Mouse (Mus musculus) E14TG2a.4 (cell line): ENCODE results near the gene Fgf18.
A peak's percentile ranks its signal among the peaks of the same experiment; 100 is the strongest.

ENCODE experiments used
- H3K27me3 ChIP-seq: 2 replicates; pipeline ENCODE4 v1.6.1; 2014; ENCODE audit warnings: low read length, control low read depth; ENCODE audit not compliant: insufficient read depth
- H3K36me3 ChIP-seq: 2 replicates; pipeline ENCODE4 v1.6.1; 2014; ENCODE audit warnings: low read length, control low read depth; ENCODE audit not compliant: insufficient read depth
- H3K4me1 ChIP-seq: replicated peaks from 2 replicates; pipeline ENCODE4 v1.6.1; 2014; ENCODE audit warnings: low read depth, low read length, control low read depth
- H3K4me3 ChIP-seq: replicated peaks from 2 replicates; pipeline ENCODE4 v1.5.1; 2014; ENCODE audit warnings: mild to moderate bottlenecking, low read length
- H3K9me3 ChIP-seq: 2 replicates; pipeline ENCODE4 v1.6.1; 2014; ENCODE audit warnings: low read length, control low read depth
- CTCF ChIP-seq: conservative IDR thresholded peaks from 2 replicates; pipeline ENCODE4 v1.5.1; 2014; ENCODE audit warnings: low read length
- NANOG ChIP-seq: IDR thresholded peaks from 2 replicates; pipeline ENCODE4 v1.6.1; 2014; ENCODE audit warnings: borderline replicate concordance, low read length, mixed read lengths
- POU5F1 ChIP-seq: IDR thresholded peaks from 2 replicates; pipeline ENCODE4 v1.6.1; 2014; ENCODE audit warnings: low read length, borderline replicate concordance

Fgf18 gene

DNA sequence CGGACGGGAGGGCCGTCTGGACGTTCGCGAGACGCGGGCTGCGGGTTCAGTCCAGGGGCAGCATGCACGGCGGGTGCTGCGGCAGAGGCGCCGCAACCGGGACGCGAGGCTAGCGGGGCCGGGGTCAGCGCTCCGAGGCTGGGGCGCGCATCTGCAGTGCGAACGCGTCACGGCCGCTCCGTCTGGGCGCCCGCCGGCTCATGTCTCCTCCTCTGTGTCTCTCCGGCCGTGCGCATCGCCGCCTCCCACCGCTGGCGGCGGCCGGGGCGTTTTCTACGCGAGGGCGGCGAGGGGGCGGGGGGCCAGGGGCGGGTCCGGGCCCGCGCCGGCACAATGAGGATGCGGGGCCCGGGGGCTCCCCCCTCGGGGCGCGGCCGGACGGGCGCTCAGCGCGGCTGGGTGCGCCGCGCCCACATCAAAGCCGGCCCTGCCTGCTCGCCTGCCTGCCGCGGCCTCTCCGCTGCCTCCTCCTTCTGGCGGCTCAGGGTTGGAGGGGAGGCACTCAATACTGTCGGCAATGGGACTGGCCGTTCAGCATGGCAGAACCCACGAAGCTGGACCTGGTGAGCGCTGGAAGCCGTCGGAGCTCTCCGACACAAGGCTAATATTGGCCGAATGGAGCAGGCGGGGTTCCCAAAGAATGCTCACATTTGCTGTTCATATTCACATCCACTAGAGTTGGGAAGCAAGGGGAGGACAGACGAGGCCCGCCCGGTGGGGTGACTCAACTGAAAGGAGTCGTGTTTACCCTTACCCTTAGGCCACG, 555 bp upstream of the Fgf18 start:
- Histone ChIP-seq H3K9me3 (no peaks in the 10 kb centered on the region), H3K36me3 (peaks cover 40% of the 10 kb centered on the region), H3K4me3 (peak overlapping the region; percentile 86), H3K4me1 (peaks cover 51% of the 10 kb centered on the region), H3K27me3 (peaks cover 48% of the 10 kb centered on the region)
- no peak for TF ChIP-seq CTCF

DNA sequence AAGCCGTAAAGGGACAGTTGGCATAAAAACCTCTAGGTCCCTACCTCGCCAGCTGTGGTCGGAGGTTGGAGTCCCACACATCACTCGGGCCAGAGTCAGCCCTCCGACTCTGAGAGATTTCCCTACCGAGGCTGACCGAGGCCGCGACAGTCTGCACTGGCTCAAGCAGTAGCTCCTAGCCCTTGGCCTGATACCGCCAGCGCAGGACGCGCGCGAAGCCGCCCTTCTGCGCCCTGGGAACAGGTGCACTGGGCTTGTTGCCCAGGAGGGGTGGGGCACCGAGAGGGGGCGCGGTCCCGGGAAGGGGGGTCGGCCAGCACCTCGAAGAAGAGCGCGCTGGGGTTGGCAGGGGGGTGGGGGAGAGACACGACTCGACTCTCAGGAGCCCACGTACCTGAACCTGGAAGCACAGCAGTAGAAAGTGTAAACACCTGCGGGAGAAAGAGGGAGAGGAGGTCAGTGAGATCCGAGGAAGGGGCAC, 509 bp downstream of the Fgf18 start:
- H3K36me3 ChIP-seq, result peaks cover 29% of the 10 kb centered on the region
- peak overlapping the region; percentile 86 for H3K4me3 ChIP-seq
- no peaks in the 10 kb centered on the region for H3K9me3 ChIP-seq
- TF ChIP-seq POU5F1 (no peak), CTCF (no peak), NANOG (no peak)
- peaks cover 48% of the 10 kb centered on the region for H3K27me3 ChIP-seq
- peaks cover 57% of the 10 kb centered on the region for H3K4me1 ChIP-seq

- peaks cover 48% of the 10 kb centered on the region for H3K27me3 ChIP-seq
- TF ChIP-seq CTCF (no peak), POU5F1 (no peak), NANOG (no peak)
- H3K4me3 ChIP-seq, result peak overlapping the region; percentile 86
- H3K4me1 ChIP-seq, result peaks cover 57% of the 10 kb centered on the region
- no peaks in the 10 kb centered on the region for H3K9me3 ChIP-seq
- H3K36me3 ChIP-seq, result peaks cover 24% of the 10 kb centered on the region
Observed at GRCm38 (mm10) chr11:33146143-33146497, 1.1 kb downstream of the Fgf18 start.

- H3K9me3 ChIP-seq, result no peaks in the 10 kb centered on the region
- H3K27me3 ChIP-seq, result peaks cover 48% of the 10 kb centered on the region
- H3K36me3 ChIP-seq, result peaks cover 24% of the 10 kb centered on the region
- H3K4me3 ChIP-seq, result peak overlapping the region; percentile 21
- no peak for TF ChIP-seq NANOG
- no peak for TF ChIP-seq CTCF
- TF ChIP-seq POU5F1, result no peak
- H3K4me1 ChIP-seq, result peaks cover 57% of the 10 kb centered on the region
Observed at GRCm38 (mm10) chr11:33145201-33146142, 1.7 kb downstream of the Fgf18 start.

DNA sequence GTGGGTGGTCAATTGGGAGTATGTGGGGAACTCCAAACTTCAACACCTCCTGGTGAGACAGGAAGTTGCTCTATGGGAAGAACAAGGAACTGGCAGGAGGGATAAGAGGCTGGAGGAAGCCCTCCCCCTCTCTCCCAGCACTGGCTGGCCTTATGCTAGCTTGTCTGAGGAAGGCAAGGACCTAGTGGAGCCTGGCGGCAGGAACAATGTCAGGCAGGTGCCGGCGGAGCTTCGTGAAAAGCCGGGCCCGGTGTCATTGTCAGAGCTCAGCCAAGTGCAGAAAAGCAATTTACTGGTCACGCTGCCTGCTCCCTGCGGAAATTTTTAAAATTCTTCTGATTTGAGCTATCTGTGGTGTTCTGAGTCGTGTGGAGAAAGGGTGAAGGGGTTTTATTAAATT, 3.3 kb downstream of the Fgf18 start:
- H3K4me1 ChIP-seq, result peaks cover 56% of the 10 kb centered on the region
- peaks cover 62% of the 10 kb centered on the region for H3K27me3 ChIP-seq
- peak overlapping the region; percentile 23; the same call in 1 of the 2 replicates for H3K4me3 ChIP-seq
- peaks cover 19% of the 10 kb centered on the region for H3K36me3 ChIP-seq
- no peak for TF ChIP-seq NANOG
- no peaks in the 10 kb centered on the region for H3K9me3 ChIP-seq

DNA sequence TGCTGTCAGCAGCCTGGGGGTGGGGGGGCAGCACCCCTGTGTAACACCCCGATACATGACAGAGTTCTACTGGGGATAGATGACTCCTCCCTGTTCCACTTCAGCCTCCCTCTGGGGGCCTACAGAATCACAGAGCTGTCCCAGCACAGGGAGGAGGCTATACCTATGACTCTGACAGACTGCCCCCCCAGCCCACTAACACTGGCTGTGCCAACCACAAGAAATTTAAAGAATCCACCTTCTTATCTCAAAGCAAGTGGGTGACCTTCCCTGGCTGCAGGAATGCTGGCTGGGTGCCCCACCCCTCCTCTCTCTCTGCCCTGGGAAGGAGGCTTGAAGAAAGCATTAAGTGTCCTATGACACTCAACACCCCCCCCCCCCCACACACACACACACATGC, 4.4 kb downstream of the Fgf18 start:
- no peak for TF ChIP-seq POU5F1
- no peak for TF ChIP-seq CTCF
- TF ChIP-seq NANOG, result no peak
- Histone ChIP-seq H3K4me3 (no peak overlapping the region), H3K27me3 (peaks cover 59% of the 10 kb centered on the region), H3K4me1 (peaks cover 48% of the 10 kb centered on the region), H3K36me3 (peaks cover 17% of the 10 kb centered on the region), H3K9me3 (no peaks in the 10 kb centered on the region)

GRCm38 (mm10) chr11:33140111-33140460, 7.1 kb downstream of the Fgf18 start:
- Histone ChIP-seq H3K4me3 (no peak overlapping the region), H3K27me3 (peaks cover 55% of the 10 kb centered on the region), H3K4me1 (peaks cover 30% of the 10 kb centered on the region), H3K9me3 (no peaks in the 10 kb centered on the region), H3K36me3 (peaks cover 17% of the 10 kb centered on the region)
- no peak for TF ChIP-seq CTCF
- no peak for TF ChIP-seq POU5F1
- TF ChIP-seq NANOG, result no peak

DNA sequence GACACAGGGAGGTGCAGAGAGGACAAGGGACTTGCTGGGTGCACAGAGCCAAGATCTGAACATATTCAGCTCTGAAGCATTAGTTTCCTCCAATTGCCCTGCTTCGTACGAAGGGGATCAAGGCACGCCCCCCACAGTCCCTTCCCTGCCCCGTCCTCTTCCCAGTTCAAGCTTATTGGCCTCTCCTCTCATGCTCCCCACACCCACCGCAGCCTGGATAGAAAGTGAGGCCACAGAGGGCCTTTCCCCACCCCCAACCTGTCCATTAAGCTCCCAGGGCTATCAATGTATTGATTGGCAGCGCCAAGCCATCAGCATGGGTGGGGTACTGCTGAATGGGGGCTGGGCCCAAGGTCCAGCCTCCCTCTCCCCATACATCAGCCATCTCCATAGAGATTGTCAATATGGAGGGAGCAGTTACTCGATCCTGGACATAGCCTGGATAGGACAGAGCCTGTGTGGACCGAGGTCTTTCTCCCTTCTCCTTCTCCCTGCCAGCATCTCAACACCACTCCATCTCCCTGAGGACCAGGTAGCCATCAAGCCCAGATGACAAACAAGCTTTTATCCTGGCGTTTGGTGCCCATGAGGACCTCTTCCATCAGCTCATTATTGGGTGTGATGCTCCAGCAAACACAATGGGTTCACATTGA, 7.6 kb downstream of the Fgf18 start:
- H3K36me3 ChIP-seq, result peaks cover 19% of the 10 kb centered on the region
- no peak for TF ChIP-seq CTCF
- TF ChIP-seq POU5F1, result no peak
- TF ChIP-seq NANOG, result no peak

More for the DNA sequence above, 7.6 kb downstream of the Fgf18 start:
- Histone ChIP-seq H3K4me1 (peaks cover 25% of the 10 kb centered on the region), H3K4me3 (no peak overlapping the region), H3K27me3 (peaks cover 55% of the 10 kb centered on the region), H3K9me3 (no peaks in the 10 kb centered on the region)
